Mouse (Mus musculus): ENCODE measurements around the gene Atxn1.

DNA sequence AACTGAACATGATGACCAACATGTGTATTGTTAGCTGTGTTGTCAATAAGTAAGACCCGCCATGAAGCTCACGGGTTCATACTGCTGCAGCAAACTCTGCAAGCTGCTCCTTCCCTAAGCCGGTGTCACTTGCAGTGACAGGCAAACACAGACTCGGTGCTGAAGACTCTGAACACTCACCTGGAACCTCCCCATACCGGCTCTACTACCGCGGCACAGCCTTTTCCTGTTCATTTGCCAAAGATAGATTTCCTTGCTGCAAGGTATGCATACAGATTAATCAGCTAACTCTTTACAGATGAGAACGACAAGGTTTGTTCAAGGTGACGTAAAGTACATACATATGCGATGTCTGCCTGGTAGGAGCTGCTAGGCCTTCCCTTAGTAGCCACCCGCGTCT lies 344.1 kb downstream of the Atxn1 start:
- TF ChIP-seq TAL1 (conservative IDR thresholded peaks at IDR 0.05; ENCODE audit: low read depth, low read length) (no peak), CTCF (IDR thresholded peaks at IDR 0.05; ENCODE audit: low read depth, low read length) (no peak), GATA1 (IDR thresholded peaks at IDR 0.05; ENCODE audit: borderline replicate concordance, low read length) (no peak)
